Mouse (Mus musculus) small intestine, adult 2 months (tissue): ENCODE results near the gene Nepro. TPM values are rescaled to one million over a fixed set of nuclear protein-coding genes. Genes with fewer than 3 reads are reported as not detected.

Source experiments
- H3K27ac ChIP-seq: fragments of 200-500 bp; 2 replicates; pipeline ENCODE4 v1.5.1; 2012; ENCODE audit warnings: low read depth, low read length, control low read depth, inconsistent platforms; ENCODE audit not compliant: insufficient read depth
- H3K27me3 ChIP-seq: fragments of 200-500 bp; 2 replicates; pipeline ENCODE4 v1.6.1; 2012; ENCODE audit warnings: mild to moderate bottlenecking, moderate library complexity, low read length, inconsistent platforms; ENCODE audit not compliant: control insufficient read depth, insufficient read depth
- H3K36me3 ChIP-seq: fragments of 200-500 bp; 2 replicates; pipeline ENCODE4 v1.6.1; 2012; ENCODE audit warnings: mild to moderate bottlenecking, low read length, control low read depth, inconsistent platforms; ENCODE audit not compliant: control insufficient read depth, insufficient read depth
- H3K4me1 ChIP-seq: fragments of 200-500 bp; 2 replicates; pipeline ENCODE4 v1.6.1; 2012; ENCODE audit warnings: low read length, inconsistent platforms, mixed read lengths; ENCODE audit not compliant: control insufficient read depth, insufficient read depth, insufficient read length
- H3K4me3 ChIP-seq: fragments of 200-500 bp; 2 replicates; pipeline ENCODE4 v1.5.1; 2012; ENCODE audit warnings: low read depth, mild to moderate bottlenecking, control low read depth, inconsistent platforms, low read length, moderate library complexity
- CTCF ChIP-seq: fragments of 200-500 bp; IDR thresholded peaks from 2 replicates; pipeline ENCODE4 v1.5.1; 2012; ENCODE audit warnings: low read depth, mild to moderate bottlenecking, control low read depth, inconsistent platforms, low read length, moderate library complexity, mixed read lengths; ENCODE audit not compliant: insufficient replicate concordance, insufficient read length; ENCODE audit errors: extremely low read depth
- POLR2A ChIP-seq: fragments of 200-500 bp; IDR thresholded peaks from 2 replicates; pipeline ENCODE4 v1.6.1; 2012; ENCODE audit warnings: low read depth, mild to moderate bottlenecking, control low read depth, inconsistent platforms, low read length, moderate library complexity
- WGBS: fragments of 180-500 bp; shearing (Covaris S2); methylation state at CpG from one replicate; pipeline ENCODE4 v1.1.7; 2018; 5-methylcytosine and 5-hydroxymethylcytosine counted together
- polyA plus RNA-seq: library from polyadenylated mRNA; depleted of rRNA; stranded (reverse); fragments of >200 nt; gene quantifications from 2 replicates; pipeline ENCODE4 v1.2.3, GENCODE M21; 2012

The Nepro gene
- polyA plus RNA-seq, 1 experiment: 2.1 TPM

DNA sequence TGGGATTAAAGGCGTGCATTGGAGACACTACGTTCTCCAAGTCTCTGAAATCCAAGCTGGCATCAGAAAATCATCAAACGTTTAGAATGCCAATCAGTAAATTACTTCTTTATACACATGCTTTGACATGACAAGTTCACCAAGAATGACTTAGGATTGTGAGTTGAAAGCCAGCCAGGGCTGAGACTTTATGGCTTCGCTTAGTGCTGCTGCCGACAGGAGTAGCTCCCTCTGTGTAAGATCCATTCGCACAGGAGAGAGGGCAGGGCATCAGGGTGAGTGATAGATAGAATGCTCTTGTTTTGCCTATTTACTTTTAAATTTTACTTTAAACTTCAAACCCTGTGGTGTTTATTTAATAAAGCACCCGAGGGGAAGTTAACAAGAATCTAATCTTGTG, 43.4 kb downstream of the Nepro start:
- TF ChIP-seq POLR2A (no peak), CTCF (no peak)
- no peaks in the 10 kb centered on the region for H3K36me3 ChIP-seq
- WGBS: 73% methylated on average over 7 of the region's 7 CpGs
- peaks cover under 1% of the 10 kb centered on the region; the same call in 1 of the 2 replicates for H3K4me1 ChIP-seq
- no peak overlapping the region for H3K27ac ChIP-seq
- H3K4me3 ChIP-seq: no peak overlapping the region
- H3K27me3 ChIP-seq: no peaks in the 10 kb centered on the region

DNA sequence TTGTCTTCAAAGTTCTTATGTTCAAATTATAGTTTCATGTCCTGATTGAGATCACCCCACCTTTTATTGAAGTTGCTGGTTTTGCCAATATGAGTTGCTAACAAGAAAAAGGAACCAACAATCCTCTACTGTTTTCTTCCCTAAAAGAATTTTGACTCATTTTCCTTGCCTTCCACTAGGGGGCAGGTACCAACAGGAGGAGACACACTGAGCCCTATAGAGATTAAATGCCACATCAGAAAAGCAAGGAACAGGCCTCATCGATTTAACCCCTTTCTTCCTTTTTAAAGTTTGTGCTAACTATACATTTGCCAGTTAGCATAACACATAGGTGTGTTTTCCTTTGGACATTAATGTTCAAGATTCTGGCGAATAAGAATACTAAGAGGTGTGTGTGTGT, 43.9 kb downstream of the Nepro start:
- H3K36me3 ChIP-seq: no peaks in the 10 kb centered on the region
- 31% methylated on average over 2 of the region's 2 CpGs for WGBS
- H3K4me3 ChIP-seq: no peak overlapping the region
- peaks cover 2% of the 10 kb centered on the region; the same call in 1 of the 2 replicates for H3K4me1 ChIP-seq
- H3K27me3 ChIP-seq: no peaks in the 10 kb centered on the region
- TF ChIP-seq CTCF (no peak), POLR2A (no peak)
- no peak overlapping the region for H3K27ac ChIP-seq

DNA sequence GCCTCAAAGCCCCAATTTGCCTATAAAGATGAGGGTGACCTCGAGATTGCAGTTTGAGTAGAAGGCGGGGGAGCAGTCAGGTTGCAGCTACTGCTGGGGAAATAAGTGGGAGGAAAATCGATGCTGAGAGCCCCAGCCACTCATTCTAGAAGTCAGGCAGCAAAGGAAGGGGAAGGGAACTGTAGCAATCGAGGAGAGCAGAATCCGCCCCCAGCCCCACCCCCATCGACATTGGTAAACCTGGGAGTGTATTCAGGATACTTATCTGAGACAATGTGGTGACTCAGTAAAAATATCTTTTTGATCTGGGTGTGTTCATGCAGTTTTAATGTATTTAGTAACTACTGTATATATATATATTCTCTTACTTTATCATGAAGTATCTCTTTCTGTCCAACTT, 48.5 kb downstream of the Nepro start:
- Histone ChIP-seq H3K4me1 (peaks cover 2% of the 10 kb centered on the region; the same call in 1 of the 2 replicates), H3K4me3 (no peak overlapping the region), H3K36me3 (no peaks in the 10 kb centered on the region), H3K27me3 (no peaks in the 10 kb centered on the region), H3K27ac (no peak overlapping the region)
- TF ChIP-seq POLR2A: no peak
- no peak for TF ChIP-seq CTCF
- 53% methylated on average over 6 of the region's 6 CpGs for WGBS

DNA sequence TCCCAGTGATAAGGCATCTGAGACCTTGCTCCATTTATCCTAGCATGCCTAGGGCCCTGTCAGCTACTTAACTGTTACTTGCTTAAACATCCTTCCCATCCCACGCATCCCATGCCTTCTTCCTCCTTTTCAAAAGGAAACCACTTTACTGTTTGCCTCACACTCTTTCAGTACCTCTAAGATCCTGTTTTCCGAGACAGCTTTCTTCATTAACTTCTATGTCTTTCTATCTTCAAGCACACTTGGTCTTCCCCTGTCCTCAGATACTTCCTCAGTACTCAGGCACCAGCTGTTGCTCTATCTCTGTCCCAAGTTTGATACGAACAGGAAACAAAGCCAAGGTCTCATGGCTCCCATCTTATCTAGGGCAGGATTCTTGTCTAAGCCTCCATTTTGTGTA, 49.6 kb downstream of the Nepro start:
- 72% methylated on average over 3 of the region's 3 CpGs for WGBS
- Histone ChIP-seq H3K4me3 (no peak overlapping the region), H3K36me3 (no peaks in the 10 kb centered on the region), H3K27me3 (no peaks in the 10 kb centered on the region), H3K4me1 (peaks cover 2% of the 10 kb centered on the region; the same call in 1 of the 2 replicates), H3K27ac (no peak overlapping the region)
- TF ChIP-seq POLR2A (no peak), CTCF (no peak)

DNA sequence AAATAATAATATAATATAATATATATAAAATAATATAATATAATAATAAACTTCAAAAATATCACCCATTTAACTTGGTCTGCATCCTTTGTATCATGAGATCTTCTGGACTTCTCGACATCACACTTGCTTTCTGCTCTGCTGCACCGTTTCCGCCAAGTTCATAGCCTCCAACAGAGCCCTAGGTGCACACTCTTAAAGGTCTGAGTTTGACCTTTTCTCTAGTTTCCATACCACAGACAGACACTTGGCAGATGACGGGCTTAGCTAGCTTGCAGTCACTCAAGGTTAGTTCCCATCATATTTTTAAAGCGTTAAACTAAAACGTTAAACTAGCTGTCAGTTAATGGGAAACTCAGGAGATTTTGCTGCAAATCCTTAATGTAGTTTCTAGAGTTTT, 50.1 kb downstream of the Nepro start:
- Histone ChIP-seq H3K4me3 (no peak overlapping the region), H3K27me3 (no peaks in the 10 kb centered on the region), H3K36me3 (no peaks in the 10 kb centered on the region), H3K27ac (no peak overlapping the region), H3K4me1 (peaks cover 2% of the 10 kb centered on the region; the same call in 1 of the 2 replicates)
- WGBS: 84% methylated on average over 6 of the region's 6 CpGs
- TF ChIP-seq CTCF (no peak), POLR2A (no peak)

DNA sequence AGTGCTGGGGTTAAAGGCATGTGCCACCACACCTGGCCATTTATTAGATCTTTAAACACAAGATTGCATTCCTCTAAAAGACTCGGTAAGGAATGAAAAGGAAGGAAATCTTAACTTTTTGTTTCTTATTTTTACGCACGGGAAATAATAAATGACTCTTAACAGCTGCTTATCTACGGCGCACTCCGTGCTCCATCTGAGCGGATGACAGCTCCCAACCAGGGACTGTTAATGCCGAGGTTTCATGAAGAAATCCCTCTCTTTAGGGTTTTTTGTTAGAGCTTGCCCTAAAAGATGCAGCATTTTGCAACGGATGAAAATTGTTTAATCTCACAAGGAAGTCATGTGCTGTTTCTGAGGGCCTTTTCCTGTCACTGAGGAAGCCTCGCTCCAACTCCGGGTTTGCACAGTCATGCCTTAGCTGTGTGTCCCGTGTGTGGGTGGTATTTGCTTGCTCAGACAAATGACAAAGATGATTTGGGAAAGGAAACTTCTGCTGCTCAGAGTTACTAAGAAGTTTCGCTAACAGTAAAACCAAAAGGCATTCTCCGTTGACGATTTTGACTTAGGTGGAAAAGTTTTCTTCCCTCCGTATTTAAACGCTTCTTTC, 54.5 kb downstream of the Nepro start:
- no peak overlapping the region for H3K27ac ChIP-seq
- H3K36me3 ChIP-seq: no peaks in the 10 kb centered on the region
- WGBS: 53% methylated on average over 17 of the region's 17 CpGs
- no peaks in the 10 kb centered on the region; the same call in 1 of the 2 replicates for H3K27me3 ChIP-seq
- no peak for TF ChIP-seq POLR2A
- H3K4me3 ChIP-seq: peak overlapping the region; percentile 3; the same call in 1 of the 2 replicates
- H3K4me1 ChIP-seq: no peaks in the 10 kb centered on the region

DNA sequence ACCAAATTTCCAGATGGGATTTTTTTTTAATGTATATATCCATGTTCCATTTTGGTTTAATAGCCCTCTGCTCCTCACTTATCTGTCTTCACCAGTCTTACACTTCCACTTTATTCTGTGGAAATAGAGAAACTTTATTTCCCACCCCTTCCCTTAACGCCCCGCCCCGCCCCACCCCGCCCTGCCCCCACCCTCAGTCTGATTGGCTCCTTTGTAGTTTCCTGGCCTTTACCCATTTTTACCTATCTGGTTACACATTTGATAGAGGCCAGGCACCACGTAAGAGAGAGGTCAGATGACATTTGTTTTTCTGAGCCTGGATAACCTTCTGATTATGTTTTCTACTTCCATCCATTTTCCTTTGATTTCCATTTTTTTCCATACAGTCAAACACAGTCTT, 55.4 kb downstream of the Nepro start:
- no peaks in the 10 kb centered on the region for H3K4me1 ChIP-seq
- H3K27me3 ChIP-seq: no peaks in the 10 kb centered on the region; the same call in 1 of the 2 replicates
- TF ChIP-seq POLR2A (no peak), CTCF (no peak)
- 75% methylated on average over 5 of the region's 5 CpGs for WGBS
- no peaks in the 10 kb centered on the region for H3K36me3 ChIP-seq
- H3K27ac ChIP-seq: no peak overlapping the region
- no peak overlapping the region for H3K4me3 ChIP-seq
